Mouse (Mus musculus): ENCODE results near the gene Atg9b. TPM values are rescaled to one million over a fixed set of nuclear protein-coding genes. Genes with fewer than 3 reads are reported as not detected.
A peak's percentile ranks its signal among the peaks of the same experiment; 100 is the strongest.

The Atg9b gene
- total RNA-seq (2021) = 1 to 10 TPM in 1 of 2 experiments, under 1 TPM in 1; 0.99 to 1.6 TPM
- long read RNA-seq, experiment 1, partial matches to known transcripts = 0 of 2 reads
- long read RNA-seq, experiment 1, other reads (novel, unspliced or antisense) = 2 of 2 reads
- long read RNA-seq, experiment 2, partial matches to known transcripts = 0 of 1 reads
- long read RNA-seq, experiment 2, other reads (novel, unspliced or antisense) = 1 of 1 reads

DNA sequence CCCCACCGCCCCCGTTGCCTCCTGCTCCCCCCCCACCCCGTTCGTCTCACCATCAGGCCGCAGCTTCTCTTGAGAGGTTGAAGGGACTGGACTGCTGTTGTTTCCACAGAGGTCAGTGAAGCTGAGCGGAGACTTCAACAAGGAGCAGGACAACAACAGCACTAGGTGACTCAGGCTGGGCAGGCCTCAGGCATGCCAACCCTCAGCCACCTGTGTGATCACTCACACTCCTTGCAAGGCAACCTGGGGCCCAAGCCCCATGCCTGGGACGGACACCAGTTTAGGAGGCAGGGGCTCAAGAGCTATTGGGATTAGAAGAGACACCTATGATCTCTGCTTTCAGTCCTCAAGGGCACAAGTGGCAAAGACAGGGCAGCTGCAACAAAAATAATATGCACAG, at the start of gene Atg9b:
Atg9b (minus strand) TSS at position 280 of the 400 bp plus-strand sequence.
- DNase-seq = no peak

DNA sequence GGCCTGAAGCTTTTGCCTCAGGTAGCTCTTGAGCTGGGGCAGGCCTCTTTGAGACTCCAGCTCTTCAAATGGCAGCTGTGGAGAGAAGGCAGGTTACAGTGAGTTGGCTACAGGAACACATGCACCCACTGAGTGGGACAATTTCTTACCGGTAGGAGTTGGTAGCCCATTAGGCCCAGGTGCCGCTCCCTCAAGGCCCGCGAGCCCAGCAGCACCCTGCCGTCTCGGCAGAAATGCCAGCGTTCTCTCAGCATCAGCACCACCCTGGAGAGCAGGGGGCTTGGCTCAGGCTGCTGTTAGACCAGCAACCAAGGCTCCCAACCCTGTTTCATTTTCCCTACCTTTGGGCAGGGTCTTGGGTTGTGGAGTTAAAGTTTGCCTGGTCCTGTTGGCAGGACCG, 49.2 kb upstream of the Atg9b start:
- DNase-seq = no peak

DNA sequence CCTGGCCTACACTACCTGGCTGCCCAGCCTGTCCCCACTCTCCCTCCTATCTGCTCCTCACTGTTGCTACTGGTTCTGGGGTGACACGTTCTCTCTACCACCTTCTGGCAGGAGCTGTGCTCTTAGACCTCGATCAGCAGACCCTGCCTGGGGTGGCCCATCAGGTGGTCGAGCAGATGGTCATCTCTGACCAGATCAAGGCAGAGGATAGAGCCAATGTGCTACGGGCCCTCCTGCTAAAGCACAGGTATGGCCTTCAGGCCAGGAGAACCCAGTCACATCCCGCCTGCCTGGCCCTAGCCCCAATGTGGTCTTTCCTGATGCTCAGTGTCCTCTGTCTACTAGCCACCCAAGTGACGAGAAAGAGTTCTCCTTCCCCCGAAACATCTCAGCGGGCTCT, 42.0 kb upstream of the Atg9b start:
- no peak for DNase-seq

DNA sequence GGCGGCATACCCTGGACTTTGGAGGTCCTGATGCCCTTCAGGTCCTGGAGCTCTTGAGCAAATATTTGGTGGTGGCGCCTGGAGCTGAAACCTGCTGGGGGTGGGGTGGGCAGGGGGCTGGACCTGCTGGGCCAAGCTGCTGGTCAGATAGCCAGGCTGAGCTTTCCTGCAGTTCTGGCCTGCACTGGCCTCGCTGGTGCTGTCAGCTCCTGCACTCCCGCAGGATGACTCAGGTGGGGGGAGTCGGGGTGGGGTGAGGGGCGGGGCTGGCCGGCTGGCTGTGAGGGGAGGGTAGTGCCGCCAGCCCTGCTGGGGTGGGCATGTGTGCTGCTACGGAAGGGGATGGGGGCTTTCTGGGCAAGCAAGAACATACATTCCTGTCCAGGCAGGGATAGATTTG, 36.7 kb upstream of the Atg9b start:
- peak; percentile 60 to 68 for DNase-seq

DNA sequence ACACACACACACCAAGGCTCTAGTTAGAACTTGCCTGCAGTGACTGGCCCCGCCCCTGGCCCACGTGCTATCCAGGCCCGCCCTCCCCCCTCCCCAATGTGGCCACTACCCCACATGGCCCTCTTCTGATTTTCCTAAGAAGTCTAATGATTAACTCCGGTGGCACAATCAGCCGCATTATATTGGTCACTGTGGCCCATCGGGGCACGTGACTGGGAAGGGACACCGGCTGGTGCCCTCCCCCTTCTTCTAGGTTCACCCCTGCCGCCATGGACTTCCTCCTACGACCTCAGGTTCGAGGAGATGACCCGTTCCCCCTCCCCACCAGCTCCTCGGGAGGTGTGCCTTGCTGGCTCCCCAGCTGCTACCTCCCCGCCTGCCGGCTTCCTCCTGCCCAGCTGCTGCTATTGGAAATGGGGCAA, 36.0 kb upstream of the Atg9b start:
- no peak for DNase-seq

DNA sequence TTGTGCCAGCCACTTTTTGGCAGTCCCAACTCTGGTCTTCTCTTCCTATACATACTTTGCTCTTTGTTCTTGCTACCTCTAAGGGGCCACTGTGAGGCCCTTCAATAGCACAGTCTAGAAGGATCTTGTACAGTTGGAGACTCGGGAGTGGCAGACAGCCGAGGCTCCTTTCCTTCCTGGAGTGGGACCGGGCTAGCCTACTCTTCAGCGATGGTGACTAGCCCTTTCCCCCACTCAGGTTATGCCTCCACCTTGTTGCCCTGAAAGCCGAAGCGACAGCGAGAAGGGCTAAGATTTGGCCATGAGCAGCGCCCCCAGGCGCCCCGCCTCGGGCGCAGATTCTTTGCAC, 35.3 kb upstream of the Atg9b start:
- no peak for DNase-seq

DNA sequence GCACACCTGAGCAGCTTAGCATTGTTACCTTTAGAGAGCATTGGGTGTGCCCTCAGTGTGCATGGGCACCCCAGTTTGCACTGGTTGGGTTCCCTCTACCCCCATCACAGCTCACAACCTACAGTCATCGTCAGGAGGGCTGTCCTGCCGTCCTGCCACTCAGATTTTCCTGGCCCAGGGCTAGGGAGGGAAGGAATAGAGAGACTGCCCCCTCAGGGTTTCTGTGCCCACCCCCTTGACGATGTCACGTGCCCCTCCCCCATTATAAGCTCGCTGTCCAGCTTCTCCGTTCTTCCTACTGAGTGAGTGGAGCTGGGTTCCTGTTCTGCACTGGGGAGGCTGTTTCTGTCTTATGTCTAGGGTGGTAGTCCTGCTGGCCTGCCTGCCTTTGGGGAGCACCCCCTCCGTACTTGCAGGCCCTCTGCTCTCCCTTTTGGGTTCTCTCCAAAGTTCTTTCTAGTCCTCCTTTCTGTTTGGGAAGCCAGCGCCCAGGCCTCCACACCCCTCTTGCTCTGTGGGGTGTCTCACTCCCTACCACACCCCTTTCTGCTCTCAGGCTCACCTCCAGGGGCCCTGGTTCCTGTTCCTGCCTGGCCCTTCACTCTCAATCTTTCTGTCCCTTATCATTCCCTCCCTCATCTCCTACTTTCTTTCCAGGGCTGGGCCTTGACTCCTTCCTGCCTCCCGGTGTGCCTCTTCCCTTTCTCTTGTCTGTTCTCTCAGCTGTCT, 34.8 kb upstream of the Atg9b start:
- DNase-seq = no peak

DNA sequence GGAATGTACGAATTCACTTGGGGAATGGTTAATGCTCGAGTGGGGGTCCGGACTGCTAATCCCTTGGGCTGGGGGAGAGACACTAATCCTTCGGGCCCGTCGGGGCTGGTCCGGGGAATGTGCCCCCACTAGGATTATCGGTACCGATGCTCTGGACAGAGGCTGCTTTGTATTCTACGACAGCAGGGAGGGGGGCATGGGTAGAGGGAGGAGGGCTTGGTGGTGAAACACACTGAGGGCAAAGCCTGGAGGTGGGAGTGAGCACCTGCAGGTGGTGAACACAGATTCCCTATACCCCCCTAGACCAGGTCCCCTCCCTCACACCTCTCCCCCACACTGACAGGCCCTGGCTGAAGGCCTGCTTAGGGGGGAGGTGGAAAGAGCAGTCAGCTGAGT, 34.1 kb upstream of the Atg9b start:
- no peak for DNase-seq

DNA sequence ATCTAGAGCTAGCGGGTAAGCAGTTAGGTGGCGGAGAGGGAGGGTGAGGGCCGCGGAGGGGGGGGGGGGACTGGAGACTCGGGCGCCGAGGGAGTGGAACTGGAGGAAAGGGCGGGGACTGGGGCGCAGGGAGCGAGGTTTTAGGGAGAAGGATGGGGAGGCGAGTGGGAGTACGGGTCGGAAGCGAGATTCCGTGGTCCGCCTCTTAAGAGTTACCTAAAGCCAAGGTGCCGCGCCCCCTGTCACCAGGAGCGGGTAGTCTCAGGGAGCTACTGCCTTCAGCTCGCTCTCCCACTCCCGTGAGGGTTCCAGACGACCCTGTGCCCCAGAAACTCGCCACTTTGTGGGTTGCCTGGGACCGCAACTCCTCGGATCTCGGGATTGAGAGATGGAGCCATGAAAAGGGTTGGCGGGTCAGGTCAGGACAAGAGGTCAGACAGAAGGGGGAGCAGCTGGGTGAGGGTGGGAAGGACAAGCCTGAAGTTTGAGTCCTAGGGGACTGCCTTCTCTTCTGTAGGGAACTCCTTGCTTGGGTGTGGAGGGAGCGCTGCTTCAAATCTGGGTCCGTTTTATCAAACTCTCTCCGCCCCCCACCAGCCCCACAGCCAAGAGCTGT, 33.6 kb upstream of the Atg9b start:
- DNase-seq = no peak

DNA sequence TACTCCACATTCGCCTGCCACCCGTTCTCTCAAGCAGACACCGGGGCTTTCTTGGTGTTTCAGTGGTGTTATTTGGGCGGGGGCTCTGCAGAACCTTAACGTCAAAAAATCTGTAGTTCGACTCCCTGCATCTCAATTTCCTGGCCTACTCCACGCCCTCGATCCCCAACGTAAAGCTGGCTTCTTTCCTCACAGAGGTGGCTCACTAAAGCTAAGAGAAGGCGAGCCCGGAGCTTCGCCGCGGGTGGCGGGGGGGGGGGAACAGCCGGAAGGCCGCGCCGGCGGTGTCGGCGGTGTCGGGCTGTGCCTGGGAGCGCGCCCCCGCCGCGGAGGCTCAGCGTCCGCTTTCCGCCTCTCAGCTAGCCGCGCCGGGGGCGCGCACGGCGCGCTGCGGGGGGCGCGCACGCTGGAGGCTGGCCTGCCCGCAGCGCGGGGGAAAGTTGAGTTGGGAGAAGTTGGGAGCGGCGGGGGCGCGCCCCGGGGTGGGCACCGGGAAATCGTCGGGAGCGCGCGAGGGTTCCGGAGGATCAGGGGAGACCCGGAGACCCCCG, 33.0 kb upstream of the Atg9b start:
- DNase-seq = peak; percentile 87 to 94

DNA sequence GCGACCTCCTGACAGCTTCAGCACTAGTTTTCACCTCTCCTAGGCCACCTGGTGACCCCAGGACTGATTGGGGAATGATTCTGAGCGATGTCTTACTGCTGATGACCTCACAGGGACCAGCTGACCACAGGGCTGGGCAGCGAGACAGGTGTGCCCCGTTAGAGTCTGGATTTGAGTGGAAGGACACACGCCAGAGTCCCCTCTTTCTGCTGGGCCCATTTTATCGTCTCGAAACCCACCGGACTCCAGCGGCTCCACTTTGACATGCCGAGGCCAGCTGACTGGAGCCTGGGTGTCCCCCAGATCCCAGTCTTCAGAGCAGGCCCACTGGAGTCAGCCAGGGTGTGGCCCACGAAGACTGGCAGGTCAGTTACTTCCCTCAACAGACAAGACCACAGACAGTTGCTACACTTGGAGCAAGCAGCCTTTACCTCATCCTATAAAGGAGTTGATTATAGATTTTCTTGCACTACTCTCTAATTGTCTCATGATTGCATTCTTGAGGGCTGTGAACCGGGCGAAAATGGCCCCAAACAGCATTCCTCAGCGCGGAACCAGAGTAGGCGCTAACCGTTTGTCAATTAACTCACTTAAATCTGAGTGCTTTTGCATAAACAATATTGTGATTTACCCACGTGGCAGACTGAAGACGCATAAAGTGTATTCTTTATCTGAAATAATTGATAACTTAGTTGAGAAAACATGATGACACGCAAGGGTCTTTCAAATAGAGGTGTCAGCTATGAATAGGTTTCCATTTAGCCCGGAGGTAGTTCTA, 32.2 kb upstream of the Atg9b start:
- DNase-seq = no peak

DNA sequence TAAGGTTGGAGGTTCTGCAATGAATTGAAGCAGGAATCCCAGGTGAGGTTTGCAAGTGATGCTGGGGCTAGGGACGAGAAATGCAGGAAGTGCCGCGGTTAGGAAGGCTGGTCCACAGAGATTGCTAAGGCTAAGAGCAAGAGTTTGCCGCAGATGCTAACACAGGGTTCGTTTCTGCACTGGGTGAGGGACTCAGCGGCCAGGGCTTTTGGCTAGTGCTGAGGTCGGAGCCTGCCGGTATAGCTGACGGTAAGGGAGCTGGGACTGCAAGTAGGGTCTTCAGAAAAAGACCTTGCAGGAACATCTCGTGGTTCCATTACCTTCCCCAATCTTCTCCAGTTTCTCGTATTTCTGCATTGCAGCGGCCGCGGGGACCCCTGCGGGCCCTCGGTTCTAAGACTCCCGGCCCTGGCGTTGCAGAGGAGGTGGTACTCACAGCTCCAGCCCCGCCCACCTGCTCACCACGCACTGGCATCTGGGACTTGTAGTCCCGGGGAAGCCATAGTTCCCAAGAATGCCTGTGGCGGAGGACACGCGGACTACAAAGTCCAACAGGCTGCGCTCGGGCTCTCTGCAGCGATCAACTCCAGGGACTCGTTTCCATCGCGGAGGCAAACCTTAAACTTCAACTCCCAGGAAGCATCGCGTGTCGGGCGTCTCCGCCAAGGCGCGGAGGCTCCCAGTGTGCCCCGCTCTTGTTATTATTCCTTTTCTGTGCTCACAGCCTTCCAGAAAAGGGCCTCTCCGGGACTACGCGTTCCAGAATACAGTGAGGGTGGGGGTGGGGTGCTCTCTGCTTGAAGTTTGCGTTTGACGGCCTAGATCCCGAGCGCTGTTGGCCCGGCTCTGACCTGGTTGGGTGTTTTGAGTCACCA, 31.4 kb upstream of the Atg9b start, which contains the start of the genes Cdk5 and Slc4a2:
Cdk5 (minus strand) TSS at position 402 of the 875 bp plus-strand sequence.
Slc4a2 (plus strand) TSS at position 709 of the 875 bp plus-strand sequence.
- peak; percentile 98 for DNase-seq

DNA sequence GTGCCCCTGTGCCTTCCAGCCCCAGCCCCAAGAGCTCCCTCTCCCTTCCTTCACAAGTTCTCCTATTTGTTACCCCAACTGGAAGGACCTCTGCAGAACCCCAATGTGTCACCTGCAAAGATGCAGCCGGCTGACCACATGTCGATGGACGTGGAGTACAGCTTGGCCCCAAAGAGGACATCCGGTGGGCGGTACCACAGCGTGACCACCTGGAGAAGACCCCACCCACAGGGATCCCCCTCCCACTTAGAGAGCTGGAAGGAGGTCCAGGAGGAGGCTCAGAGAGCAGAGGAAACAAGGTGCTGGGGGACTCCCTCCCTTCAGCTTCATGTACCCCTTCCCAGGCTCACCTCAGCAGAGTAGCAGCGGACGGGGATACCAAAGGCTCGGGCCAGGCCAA, 28.4 kb upstream of the Atg9b start:
- no peak for DNase-seq

DNA sequence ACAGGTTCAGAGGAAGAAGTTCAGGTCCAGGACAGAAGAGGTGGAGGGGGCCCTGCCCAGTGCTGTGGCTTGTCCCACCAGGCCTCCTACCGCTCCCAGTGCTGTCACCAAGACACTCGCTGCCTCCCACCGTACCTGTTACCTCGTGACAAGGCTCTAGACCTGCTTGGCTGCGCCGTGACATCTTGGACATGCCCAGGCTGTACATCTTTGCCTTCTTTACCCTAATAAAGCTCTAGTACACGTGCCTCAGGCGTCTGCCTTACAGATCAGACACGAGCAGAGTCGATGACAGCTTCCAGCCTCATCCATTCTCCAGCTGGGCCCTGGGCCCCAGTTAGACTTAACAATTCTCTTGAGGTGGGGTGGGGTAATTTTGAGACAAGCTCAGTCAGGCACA, 25.6 kb upstream of the Atg9b start:
- no peak for DNase-seq

DNA sequence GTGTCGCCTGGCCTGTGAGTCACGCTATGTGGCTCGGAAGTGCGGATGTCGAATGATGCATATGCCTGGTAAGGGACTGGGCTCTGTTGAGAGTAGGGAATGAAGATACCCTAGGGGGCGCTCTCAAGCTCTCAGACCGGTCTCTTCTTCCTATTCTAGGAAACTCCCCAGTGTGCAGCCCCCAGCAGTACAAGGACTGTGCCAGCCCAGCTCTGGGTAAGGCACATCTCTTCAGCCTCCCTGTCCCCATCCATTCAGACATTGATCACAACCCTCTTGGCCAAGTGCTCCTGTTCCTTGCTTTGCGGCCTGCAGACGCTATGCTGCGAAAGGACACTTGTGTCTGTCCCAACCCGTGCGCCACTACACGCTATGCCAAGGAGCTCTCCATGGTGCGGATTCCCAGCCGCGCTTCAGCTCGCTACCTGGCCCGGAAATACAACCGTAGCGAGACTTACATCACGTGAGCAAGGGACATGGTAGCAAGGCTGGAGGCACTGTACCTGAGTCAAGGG, 24.3 kb upstream of the Atg9b start:
- DNase-seq = peak; percentile 73 to 76

DNA sequence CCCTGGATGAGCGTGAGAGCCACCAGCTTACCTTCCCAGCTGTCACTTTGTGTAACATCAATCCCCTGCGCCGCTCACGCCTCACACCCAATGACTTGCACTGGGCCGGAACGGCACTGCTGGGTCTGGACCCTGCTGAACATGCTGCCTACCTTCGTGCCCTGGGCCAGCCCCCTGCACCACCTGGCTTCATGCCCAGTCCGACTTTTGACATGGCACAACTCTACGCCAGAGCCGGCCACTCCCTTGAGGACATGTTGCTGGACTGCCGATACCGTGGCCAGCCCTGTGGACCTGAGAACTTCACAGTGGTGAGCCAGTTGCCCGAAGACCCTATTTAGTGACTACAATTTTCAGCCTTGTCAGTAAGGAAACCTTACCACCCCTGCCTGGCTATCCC, 22.0 kb upstream of the Atg9b start:
- DNase-seq = no peak

DNA sequence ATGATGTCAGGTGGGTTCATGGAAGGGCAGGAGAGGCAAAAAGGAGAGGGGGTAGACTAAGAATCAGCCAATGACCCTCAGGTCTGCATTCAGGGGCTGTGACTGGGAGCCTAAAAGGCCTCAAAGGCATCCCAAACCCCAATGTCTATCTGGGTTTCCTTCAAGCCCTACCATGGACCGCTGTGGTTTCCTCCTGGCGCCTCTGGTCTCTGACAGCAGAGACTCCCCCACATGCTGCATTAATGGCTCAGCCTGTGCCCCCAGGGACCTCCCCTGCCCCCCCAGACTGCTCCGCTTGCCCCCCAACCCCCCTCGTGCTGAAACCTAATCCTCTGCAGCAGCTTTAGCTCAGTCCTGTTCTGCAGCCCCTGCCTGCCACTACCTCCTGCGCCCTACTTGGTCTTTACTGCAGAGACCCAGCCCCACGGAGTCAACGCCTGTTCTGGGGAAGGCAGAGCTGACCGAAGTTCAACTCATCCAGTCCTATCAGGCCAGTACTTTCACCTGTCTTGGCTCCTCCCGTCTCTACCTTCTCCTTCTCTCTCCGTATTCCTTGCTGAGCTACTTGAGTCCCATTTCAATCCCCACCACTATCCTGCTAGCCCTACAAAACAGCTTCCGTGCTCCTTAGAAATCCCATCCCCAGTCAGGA, 21.2 kb upstream of the Atg9b start, which contains the start of gene Asic3:
Asic3 (plus strand) TSS at position 351 of the 652 bp plus-strand sequence.
- DNase-seq = no peak

DNA sequence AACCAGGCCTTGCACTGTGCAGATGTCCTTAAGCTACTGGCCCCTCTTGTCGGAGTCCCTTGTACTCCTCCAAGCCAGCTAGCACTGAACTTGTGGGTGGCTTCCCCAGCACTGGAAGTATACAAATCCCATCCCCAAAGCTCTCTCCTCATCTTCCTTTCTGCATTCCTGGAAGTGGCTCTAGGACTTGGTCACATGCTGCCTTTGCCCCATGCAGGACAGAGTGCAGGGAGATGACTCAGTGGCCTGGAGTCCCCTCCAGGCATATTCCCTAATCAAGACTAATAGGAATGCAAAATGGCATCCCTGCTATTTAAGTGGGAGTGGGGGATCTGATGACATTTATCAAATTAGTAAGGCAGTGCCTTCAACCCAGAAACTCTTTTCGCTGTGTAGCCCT, 20.1 kb upstream of the Atg9b start:
- DNase-seq = no peak

DNA sequence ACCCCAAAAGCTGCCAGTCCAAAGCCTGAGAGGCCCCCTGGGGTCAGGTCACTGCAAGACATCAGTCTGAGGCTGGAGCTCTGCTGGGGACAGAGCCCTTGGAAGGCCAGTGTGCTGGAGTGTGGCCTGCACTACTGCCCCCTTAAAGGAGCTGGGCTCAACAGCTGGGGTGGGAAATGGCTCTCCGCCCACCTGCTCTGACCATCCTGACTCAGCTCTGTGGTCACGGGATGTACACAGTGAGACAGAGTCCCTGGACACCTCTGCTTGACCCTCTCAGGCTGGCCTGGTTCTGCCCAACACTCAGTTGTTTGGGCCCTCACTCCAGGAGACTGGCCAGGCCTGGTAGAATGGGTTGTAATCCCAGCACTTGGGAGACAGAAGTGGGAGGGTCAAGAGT, 17.5 kb upstream of the Atg9b start:
- DNase-seq = no peak

DNA sequence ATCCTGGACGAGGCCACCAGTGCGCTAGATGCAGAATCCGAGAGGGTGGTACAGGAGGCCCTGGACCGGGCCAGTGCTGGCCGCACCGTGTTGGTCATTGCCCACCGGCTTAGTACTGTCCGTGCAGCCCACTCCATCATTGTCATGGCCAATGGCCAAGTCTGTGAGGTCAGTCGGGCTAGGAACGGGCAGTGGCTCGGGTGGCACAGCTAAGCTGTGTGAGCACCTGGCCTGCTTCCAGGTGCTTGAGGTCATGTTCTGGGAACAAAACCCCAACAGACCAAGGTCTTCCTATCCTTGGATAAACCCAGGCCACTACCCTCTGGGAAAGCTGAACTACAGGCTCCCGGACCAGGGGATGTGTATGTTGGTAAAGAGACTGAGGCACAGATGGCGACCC, 16.7 kb upstream of the Atg9b start:
- DNase-seq = peak; percentile 75 to 84

All from adrenal gland, postnatal 36 days (tissue).